Mouse (Mus musculus): ENCODE results near the gene Rsrc1. TPM values are rescaled to one million over a fixed set of nuclear protein-coding genes. Genes with fewer than 3 reads are reported as not detected.

Gene Rsrc1
- polyA plus RNA-seq, 1 experiment, result 29.0 TPM

DNA sequence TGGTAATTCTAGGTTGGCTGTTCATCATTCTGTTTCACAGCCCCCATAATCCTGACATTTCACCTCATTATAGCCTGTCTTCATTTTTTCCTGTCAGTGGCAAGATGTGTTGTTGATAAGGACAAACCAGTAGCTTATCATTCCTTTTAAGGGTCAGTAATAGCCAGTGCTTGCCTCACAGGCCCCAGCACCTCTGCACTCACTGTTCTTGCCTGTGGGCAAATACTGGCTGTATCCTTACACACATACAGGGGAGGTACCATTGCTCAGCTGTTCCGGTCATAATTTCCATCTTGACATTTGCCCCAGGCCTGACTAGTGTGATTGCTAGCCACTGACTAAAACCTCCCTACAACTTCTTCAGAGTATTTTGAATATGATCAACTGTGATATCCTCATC is 302.8 kb downstream of the Rsrc1 start:
- no peak overlapping the region for H3K27ac ChIP-seq (replicated peaks; ENCODE audit: low read depth, low read length)
- no peak overlapping the region for H3K4me3 ChIP-seq (ENCODE audit: insufficient read depth, low read depth, low read length)
- H3K4me1 ChIP-seq (ENCODE audit: control insufficient read depth, insufficient read depth, insufficient read length, low read length), result no peaks in the 10 kb centered on the region

DNA sequence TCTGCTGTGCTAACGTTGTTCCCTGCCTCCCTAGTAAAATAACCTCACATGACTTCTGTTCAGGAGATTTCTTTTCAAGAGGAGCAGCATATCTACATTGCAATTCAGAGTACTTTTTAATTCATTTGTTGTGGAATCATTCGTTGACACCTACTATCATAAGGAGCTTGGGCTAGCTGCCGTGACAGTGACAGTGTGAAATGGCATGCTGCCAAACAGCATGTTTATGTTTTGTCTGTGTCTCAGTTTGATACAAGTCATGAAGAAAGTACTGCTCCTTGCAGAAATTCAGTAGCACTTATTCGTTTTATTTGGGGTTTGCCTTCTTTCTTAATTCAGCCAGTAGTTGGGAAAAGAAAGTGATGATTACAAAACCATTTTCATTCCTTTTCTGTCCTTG is 303.7 kb downstream of the Rsrc1 start:
- H3K27ac ChIP-seq (replicated peaks; ENCODE audit: low read depth, low read length), result no peak overlapping the region
- no peak overlapping the region for H3K4me3 ChIP-seq (ENCODE audit: insufficient read depth, low read depth, low read length)
- no peaks in the 10 kb centered on the region for H3K4me1 ChIP-seq (ENCODE audit: control insufficient read depth, insufficient read depth, insufficient read length, low read length)

DNA sequence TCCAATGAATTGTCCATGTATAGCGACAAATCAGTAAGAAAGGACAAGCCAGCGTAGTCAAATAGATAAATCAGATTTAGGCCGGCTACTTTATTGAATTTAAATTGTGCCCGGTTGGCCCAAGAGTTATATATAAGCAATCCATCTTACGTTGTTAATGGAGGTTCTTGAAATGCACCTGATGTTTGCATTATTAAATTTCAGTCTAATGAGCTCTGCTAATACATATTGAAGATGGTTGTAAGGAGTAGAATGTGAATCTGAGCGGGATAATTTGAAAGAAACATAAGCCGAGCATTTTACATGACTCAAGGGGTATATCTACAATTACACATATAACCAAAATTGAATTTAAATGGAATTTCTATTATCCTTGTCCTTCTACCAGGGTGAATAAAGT is 307.5 kb downstream of the Rsrc1 start:
- Histone ChIP-seq H3K27ac (replicated peaks; ENCODE audit: low read depth, low read length) (no peak overlapping the region), H3K4me3 (ENCODE audit: insufficient read depth, low read depth, low read length) (no peak overlapping the region), H3K4me1 (ENCODE audit: control insufficient read depth, insufficient read depth, insufficient read length, low read length) (no peaks in the 10 kb centered on the region)

DNA sequence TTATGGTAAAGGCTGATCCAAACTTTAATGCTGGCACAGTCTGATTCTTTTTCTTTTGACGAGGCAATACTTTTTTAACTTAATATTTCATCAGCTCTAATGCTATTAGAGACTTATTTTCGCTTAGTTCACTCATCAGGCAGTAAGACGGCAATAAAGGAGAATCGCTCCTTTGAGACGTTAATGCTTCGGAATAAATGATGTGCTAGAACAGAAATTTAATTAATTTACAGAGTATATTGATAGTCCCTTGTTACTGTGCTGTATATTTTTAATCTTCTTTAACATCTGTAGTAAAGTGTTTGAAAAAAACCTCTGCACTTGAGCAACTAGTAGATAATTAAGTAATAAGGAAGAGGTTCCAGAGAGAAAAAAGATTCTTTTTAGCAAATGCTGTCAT is 308.3 kb downstream of the Rsrc1 start:
- H3K4me3 ChIP-seq (ENCODE audit: insufficient read depth, low read depth, low read length), result no peak overlapping the region

DNA sequence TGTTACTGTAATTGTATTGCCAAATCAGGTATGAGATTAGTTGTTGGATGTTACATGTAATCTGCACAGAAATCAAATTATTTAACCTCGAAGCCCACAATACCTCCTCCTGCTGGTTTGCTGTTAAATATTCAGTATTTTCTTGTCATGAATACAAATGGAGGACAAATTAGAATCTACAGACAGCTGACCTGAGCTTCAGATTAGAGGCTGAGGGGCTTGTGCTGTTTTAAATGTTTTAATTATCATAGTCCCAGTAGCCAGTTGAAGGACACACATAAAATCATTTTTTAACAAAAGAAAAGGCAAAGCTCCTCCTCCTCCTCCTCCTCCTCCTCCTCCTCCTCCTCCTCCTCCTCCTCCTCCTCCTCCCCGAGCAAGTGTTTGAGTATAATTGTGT is 327.5 kb downstream of the Rsrc1 start:
- Histone ChIP-seq H3K27ac (replicated peaks; ENCODE audit: low read depth, low read length) (no peak overlapping the region), H3K4me1 (ENCODE audit: control insufficient read depth, insufficient read depth, insufficient read length, low read length) (no peaks in the 10 kb centered on the region), H3K4me3 (ENCODE audit: insufficient read depth, low read depth, low read length) (no peak overlapping the region)

More for the DNA sequence above, 308.3 kb downstream of the Rsrc1 start:
- no peak overlapping the region for H3K27ac ChIP-seq (replicated peaks; ENCODE audit: low read depth, low read length)
- H3K4me1 ChIP-seq (ENCODE audit: control insufficient read depth, insufficient read depth, insufficient read length, low read length), result no peaks in the 10 kb centered on the region

DNA sequence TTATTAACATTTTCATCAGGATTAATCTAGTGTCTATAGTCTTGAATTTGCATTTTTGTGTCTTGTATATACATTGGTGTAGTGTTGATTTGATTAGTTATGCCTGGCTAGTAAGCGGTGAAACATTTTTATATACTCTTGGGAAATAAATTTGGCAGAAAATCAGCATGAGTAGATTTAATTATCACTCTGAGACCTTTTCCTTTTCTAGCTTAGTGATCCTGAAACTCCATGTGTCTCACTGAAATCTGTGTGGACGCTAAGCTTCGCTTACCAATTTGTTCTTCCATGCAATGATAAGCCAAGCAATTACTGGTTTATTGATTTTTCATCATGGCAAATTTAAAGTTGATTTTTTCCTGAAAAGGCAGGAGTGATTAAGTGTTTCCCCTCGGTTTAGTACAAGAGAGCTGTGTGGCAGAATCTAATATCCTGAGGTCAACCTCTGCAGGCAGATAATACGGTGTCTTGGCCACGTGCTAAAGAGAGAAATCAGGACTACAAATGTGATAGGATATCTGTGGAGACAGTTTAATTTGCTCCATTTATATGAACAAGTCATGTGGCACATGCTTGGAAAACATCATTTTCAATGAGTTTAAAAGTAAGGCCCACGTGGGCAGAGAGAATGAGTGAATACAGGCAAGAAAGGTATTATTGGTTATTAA is 328.6 kb downstream of the Rsrc1 start:
- H3K4me1 ChIP-seq (ENCODE audit: control insufficient read depth, insufficient read depth, insufficient read length, low read length), result no peaks in the 10 kb centered on the region
- no peak overlapping the region for H3K4me3 ChIP-seq (ENCODE audit: insufficient read depth, low read depth, low read length)
- no peak overlapping the region for H3K27ac ChIP-seq (replicated peaks; ENCODE audit: low read depth, low read length)

DNA sequence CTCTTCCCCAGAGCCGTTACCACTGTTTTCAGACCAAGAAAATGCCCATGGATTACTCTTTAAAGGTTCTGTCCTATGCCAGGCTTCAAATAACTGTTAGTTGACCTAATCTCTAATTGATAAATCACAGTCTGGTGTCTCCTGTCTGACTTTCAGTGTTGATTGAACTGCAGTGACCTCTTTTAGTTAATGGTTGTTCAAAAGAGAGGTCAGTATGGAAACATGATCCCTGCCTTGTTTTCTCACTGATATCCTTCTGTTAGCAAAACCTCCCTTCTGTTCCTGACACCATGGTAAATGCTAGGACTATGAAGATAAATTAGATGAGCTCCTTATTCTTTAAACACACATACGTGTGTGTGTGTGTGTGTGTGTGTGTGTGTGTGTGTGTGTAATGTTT is 330.2 kb downstream of the Rsrc1 start:
- Histone ChIP-seq H3K4me1 (ENCODE audit: control insufficient read depth, insufficient read depth, insufficient read length, low read length) (no peaks in the 10 kb centered on the region), H3K27ac (replicated peaks; ENCODE audit: low read depth, low read length) (no peak overlapping the region), H3K4me3 (ENCODE audit: insufficient read depth, low read depth, low read length) (no peak overlapping the region)

DNA sequence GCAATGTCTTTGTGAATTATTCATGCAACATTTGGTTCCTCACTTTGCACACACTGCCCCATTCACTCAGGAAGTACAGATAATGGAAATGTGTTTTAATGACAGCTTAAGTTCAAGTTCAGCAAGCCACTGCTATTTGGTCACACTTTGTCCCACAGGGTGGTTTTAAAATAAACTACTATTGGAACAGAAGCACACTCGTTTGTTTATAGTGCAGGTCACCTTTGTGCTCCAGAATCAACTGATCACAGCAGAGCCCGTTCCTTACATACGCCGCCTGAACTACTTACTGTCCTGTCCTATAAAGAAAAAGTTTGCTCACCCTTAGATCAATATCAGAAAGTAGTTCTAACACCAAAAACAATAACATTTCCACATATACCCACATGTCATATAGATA is 341.2 kb downstream of the Rsrc1 start:
- no peak overlapping the region for H3K4me3 ChIP-seq (ENCODE audit: insufficient read depth, low read depth, low read length)
- H3K27ac ChIP-seq (replicated peaks; ENCODE audit: low read depth, low read length), result no peak overlapping the region
- no peaks in the 10 kb centered on the region for H3K4me1 ChIP-seq (ENCODE audit: control insufficient read depth, insufficient read depth, insufficient read length, low read length)

DNA sequence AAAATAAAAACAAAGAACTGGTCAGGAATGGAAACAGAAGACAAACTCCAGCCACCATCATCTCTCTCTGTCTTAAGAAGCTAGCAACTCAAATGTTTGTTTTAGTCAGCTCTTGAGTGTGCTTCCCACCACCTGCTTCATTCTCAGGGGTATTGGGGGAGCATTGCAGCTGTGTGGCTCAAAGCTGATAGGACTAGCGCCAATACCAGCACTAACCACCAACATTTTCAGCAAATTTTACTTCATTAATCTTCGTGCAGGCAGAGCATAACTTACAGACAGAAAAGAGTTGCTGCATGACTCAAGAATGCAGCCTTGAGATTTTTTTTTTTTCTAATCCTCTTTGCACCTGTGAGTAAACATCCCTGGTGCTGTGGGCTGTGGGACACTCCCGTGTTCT is 358.4 kb downstream of the Rsrc1 start:
- H3K27ac ChIP-seq (replicated peaks; ENCODE audit: low read depth, low read length), result no peak overlapping the region
- H3K4me1 ChIP-seq (ENCODE audit: control insufficient read depth, insufficient read depth, insufficient read length, low read length), result no peaks in the 10 kb centered on the region
- H3K4me3 ChIP-seq (ENCODE audit: insufficient read depth, low read depth, low read length), result no peak overlapping the region

DNA sequence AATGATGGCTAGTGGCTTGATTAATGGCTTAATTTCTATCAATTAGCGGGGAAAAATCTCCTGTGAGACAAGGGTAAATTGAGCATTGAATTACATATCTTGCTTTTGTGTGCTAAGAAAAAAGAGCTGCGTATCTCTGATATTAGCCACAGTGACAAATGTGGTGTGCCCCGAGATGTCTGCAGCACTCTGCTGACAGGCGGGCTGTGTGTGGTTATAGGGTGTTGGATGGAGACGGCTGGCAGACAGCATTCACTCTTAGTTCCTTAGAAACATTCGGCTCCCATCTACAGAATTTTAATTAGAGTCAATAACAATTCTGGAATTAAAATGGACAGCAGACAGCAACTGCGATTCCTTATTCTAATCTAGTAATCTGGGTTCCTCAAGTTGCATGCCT is 359.7 kb downstream of the Rsrc1 start:
- H3K4me1 ChIP-seq (ENCODE audit: control insufficient read depth, insufficient read depth, insufficient read length, low read length), result no peaks in the 10 kb centered on the region
- no peak overlapping the region for H3K27ac ChIP-seq (replicated peaks; ENCODE audit: low read depth, low read length)
- no peak overlapping the region for H3K4me3 ChIP-seq (ENCODE audit: insufficient read depth, low read depth, low read length)

DNA sequence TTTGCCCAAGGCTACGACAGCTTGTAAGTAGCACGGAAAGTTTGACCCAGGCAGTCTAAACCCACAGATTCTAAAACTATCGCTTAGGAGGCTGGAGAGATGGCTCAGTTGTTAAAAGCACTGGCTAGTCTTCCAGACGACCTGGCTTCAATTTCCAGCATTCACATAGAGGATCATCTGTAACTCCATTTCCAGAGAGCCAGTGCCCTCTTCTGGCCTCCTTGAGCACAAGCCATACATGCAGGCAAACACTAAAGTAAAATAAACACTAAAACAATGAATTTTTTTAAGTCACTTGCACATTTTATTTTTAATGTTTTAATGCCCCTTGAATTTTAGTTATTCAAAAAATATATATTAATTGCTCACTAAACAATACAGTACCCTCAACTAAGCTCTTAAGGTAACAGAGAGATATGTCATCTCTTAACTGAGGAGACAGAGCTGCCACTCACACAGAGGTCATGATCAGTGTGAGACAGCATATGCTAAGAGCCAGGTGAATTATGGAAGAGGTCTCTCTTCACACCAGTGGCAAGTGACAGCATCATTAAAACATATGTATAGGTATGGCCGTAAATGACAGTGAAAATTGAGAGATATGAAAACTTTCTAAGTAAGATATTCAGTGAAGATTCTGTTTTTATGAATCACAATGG is 361.9 kb downstream of the Rsrc1 start:
- Histone ChIP-seq H3K4me3 (ENCODE audit: insufficient read depth, low read depth, low read length) (no peak overlapping the region), H3K4me1 (ENCODE audit: control insufficient read depth, insufficient read depth, insufficient read length, low read length) (no peaks in the 10 kb centered on the region), H3K27ac (replicated peaks; ENCODE audit: low read depth, low read length) (no peak overlapping the region)

DNA sequence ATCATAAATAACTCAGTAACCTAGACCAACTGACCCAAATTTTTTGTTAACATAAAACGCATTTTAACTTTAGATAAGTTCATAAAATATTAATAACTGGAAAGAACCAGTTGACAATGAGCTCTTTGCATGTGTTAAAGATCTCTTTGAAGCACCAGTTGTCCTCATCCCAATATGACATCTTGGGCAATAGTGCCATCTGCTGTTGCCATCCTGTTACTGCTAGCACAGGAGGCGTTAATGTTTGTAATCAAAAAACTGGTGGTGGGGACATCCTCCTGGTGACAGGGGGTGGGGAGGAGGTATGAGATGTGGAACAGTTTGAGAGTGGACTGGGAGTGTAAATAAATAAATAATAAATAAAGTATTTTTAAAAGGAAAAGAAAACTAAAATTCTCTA is 363.4 kb downstream of the Rsrc1 start:
- Histone ChIP-seq H3K4me1 (ENCODE audit: control insufficient read depth, insufficient read depth, insufficient read length, low read length) (no peaks in the 10 kb centered on the region), H3K4me3 (ENCODE audit: insufficient read depth, low read depth, low read length) (no peak overlapping the region), H3K27ac (replicated peaks; ENCODE audit: low read depth, low read length) (no peak overlapping the region)

DNA sequence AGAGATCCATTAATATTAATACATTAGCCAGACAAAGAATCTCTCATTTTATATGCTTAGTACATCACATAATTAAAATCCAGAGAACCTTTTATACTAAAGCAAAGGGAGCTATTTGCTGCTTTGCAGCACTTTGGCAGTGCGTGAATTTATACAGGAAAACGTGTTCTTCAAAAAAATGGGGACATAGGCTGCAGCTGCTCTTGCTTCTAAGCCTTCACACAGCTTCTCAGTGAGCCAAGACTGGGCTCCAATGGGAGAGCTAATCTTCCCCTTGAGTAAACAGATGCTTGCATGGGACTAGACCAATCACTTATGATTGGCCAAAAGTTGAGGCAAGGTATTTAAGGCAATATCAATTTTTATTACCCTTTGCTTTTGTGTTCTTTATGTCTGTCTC is 365.5 kb downstream of the Rsrc1 start:
- no peaks in the 10 kb centered on the region for H3K4me1 ChIP-seq (ENCODE audit: control insufficient read depth, insufficient read depth, insufficient read length, low read length)
- H3K27ac ChIP-seq (replicated peaks; ENCODE audit: low read depth, low read length), result no peak overlapping the region
- H3K4me3 ChIP-seq (ENCODE audit: insufficient read depth, low read depth, low read length), result no peak overlapping the region

DNA sequence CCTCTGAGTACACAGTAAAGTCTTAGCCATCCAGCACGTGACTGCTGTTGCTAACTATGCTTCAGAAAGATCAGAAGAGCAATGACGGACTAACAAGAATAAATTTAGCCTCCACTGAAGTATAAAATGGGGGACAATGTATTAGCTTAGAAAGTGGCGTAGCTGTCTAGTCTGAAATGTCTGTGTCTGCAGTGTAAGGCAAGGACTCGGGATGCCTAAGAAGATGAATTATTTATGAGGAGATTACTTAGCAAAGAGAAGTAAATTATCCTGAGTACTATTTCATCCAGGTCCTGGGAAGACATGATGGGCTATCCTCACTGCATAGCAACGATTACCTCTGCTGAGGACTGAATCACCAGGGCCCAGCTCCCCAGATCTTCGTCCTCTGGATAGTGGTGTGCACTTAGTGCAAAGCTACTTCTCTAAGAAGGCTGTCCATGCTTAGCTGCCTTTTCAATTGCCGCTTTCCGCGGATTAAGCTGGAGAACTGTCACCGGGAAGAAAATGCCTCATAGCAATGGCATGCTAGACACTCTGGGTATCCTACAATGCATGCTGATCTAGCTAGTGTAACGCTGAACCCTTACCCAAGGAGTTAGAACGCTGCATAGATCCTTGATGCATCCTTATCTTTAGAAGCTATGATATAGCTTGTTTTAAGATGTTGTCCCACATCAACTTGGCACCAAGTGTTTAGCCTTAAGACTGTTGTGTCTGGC is 370.4 kb downstream of the Rsrc1 start:
- H3K4me3 ChIP-seq (ENCODE audit: insufficient read depth, low read depth, low read length), result no peak overlapping the region

DNA sequence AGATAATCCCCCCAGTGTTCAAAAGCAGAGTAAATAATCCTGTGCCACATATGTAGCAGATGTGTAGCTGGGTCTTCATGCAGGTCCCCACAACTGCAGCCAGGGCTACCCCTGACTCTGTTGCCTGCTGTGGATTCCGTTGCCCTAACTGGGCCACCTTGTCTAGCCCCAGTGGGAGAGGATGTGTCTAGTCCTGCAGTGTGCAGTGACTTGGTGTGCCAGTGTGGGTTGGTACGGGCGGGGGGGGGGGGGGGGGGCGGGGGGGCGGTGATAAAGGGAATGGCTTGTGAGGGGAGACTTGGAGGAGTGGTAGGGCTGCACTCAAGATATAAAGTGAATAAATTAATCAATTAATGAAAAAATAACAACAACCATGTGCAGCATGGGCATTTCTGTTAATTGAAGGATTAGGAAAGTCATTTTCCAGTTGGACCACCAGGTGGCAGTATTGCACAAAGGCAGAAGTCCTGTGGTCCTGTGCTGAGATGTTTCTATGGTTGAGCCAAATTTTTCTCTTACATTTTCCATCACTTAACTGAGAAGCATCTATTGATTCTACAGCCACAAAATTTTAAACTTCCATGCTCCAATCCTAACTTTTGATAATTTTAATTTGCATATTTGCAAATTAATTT is 371.1 kb downstream of the Rsrc1 start:
- H3K4me3 ChIP-seq (ENCODE audit: insufficient read depth, low read depth, low read length), result no peak overlapping the region
- H3K27ac ChIP-seq (replicated peaks; ENCODE audit: low read depth, low read length), result no peak overlapping the region

More for the DNA sequence above, 370.4 kb downstream of the Rsrc1 start:
- Histone ChIP-seq H3K4me1 (ENCODE audit: control insufficient read depth, insufficient read depth, insufficient read length, low read length) (no peaks in the 10 kb centered on the region), H3K27ac (replicated peaks; ENCODE audit: low read depth, low read length) (no peak overlapping the region)

More for the DNA sequence above, 371.1 kb downstream of the Rsrc1 start:
- H3K4me1 ChIP-seq (ENCODE audit: control insufficient read depth, insufficient read depth, insufficient read length, low read length), result no peaks in the 10 kb centered on the region

Measured in brown adipose tissue, adult 24 weeks (tissue).